Mouse (Mus musculus) embryonic facial prominence, embryonic 12.5 days (tissue): ENCODE data around the gene Rnf40. TPM values are rescaled to one million over a fixed set of nuclear protein-coding genes. Genes with fewer than 3 reads are reported as not detected.
"Not testable (repeated sequence)": the region's sequence is repeated elsewhere in the genome, so short reads cannot be mapped to it uniquely, and the experiment has no call there.

ENCODE experiments used
- ATAC-seq: fragments of 200-750 bp; cut with Nextera tagmentation; 2 replicates; pipeline ENCODE4 v1.8.0; 2017; ENCODE audit not compliant: insufficient number of reproducible peaks, insufficient read depth, low FRiP score, low TSS enrichment
- H3K27ac ChIP-seq: fragments of 300-500 bp; sonication (generic); 2 replicates; pipeline ENCODE4 v1.5.1; 2016; ENCODE audit warnings: mild to moderate bottlenecking
- H3K27me3 ChIP-seq: fragments of 300-500 bp; sonication (generic); 2 replicates; pipeline ENCODE4 v1.6.1; 2016; ENCODE audit warnings: mild to moderate bottlenecking, moderate library complexity
- H3K36me3 ChIP-seq: fragments of 300-500 bp; sonication (generic); 2 replicates; pipeline ENCODE4 v1.6.1; 2016; ENCODE audit warnings: mild to moderate bottlenecking
- H3K4me1 ChIP-seq: fragments of 300-500 bp; sonication (generic); 2 replicates; pipeline ENCODE4 v1.6.1; 2016
- H3K4me2 ChIP-seq: fragments of 300-500 bp; sonication (generic); replicated peaks from 2 replicates; pipeline ENCODE4 v1.6.1; 2016; ENCODE audit warnings: mild to moderate bottlenecking, moderate library complexity
- H3K4me3 ChIP-seq: fragments of 300-500 bp; sonication (generic); 2 replicates; pipeline ENCODE4 v1.5.1; 2016; ENCODE audit warnings: mild to moderate bottlenecking
- H3K9ac ChIP-seq: fragments of 300-500 bp; sonication (generic); 2 replicates; pipeline ENCODE4 v1.6.1; 2016; ENCODE audit warnings: mild to moderate bottlenecking, moderate library complexity
- H3K9me3 ChIP-seq: fragments of 300-500 bp; sonication (generic); 2 replicates; pipeline ENCODE4 v1.6.1; 2016; ENCODE audit warnings: mild to moderate bottlenecking, moderate library complexity
- WGBS: fragments of 180-500 bp; shearing (Covaris S2); methylation state at CpG from one replicate; pipeline ENCODE4 v1.1.7; 2016; 5-methylcytosine and 5-hydroxymethylcytosine counted together
- polyA plus RNA-seq: library from polyadenylated mRNA; unstranded; fragments of >200 nt; fragmentation: Nextera tagmentation; extraction: Ambion mirVana; gene quantifications from 2 replicates; pipeline ENCODE4 v1.2.1, GENCODE M21; 2016

Rnf40 gene
- polyA plus RNA-seq, 1 experiment from 2014 or later, result 66.2 TPM

GRCm38 (mm10) chr7:127626039-127626438 lies 37.5 kb downstream of the Rnf40 start:
- Histone ChIP-seq H3K27me3 (no peaks in the 10 kb centered on the region), H3K4me2 (no peak overlapping the region), H3K36me3 (no peaks in the 10 kb centered on the region), H3K9ac (no peak overlapping the region), H3K4me3 (no peak overlapping the region), H3K9me3 (no peaks in the 10 kb centered on the region), H3K27ac (no peak overlapping the region), H3K4me1 (no peaks in the 10 kb centered on the region)
- 96% methylated on average over 7 of the region's 7 CpGs for WGBS
- no peak for ATAC-seq

- H3K4me2 ChIP-seq, result no peak overlapping the region
- no peak overlapping the region for H3K9ac ChIP-seq
- H3K27ac ChIP-seq, result no peak overlapping the region
- H3K4me1 ChIP-seq, result no peaks in the 10 kb centered on the region
- no peaks in the 10 kb centered on the region for H3K9me3 ChIP-seq
- no peak for ATAC-seq
- 89% methylated on average over 4 of the region's 4 CpGs for whole genome bisulfite sequencing
- H3K4me3 ChIP-seq, result no peak overlapping the region
- no peaks in the 10 kb centered on the region for H3K27me3 ChIP-seq
- H3K36me3 ChIP-seq, result no peaks in the 10 kb centered on the region
Measured at GRCm38 (mm10) chr7:127626471-127626870, 37.9 kb downstream of the Rnf40 start.

- Histone ChIP-seq H3K9me3 (no peaks in the 10 kb centered on the region), H3K36me3 (no peaks in the 10 kb centered on the region), H3K4me3 (no peak overlapping the region), H3K27me3 (no peaks in the 10 kb centered on the region), H3K9ac (no peak overlapping the region), H3K4me1 (no peaks in the 10 kb centered on the region), H3K4me2 (no peak overlapping the region), H3K27ac (no peak overlapping the region)
- WGBS, result 83% methylated on average over 4 of the region's 5 CpGs
- ATAC-seq, result no peak
Measured at GRCm38 (mm10) chr7:127628646-127629045, 40.1 kb downstream of the Rnf40 start.

- Histone ChIP-seq H3K9ac (no peak overlapping the region), H3K4me2 (no peak overlapping the region), H3K9me3 (no peaks in the 10 kb centered on the region), H3K27me3 (no peaks in the 10 kb centered on the region), H3K4me3 (no peak overlapping the region), H3K4me1 (no peaks in the 10 kb centered on the region), H3K27ac (no peak overlapping the region), H3K36me3 (no peaks in the 10 kb centered on the region)
- ATAC-seq, result no peak
- WGBS, result 79% methylated on average over 4 of the region's 4 CpGs
Measured at GRCm38 (mm10) chr7:127631416-127631815, 42.8 kb downstream of the Rnf40 start.

- Histone ChIP-seq H3K9me3 (no peaks in the 10 kb centered on the region), H3K4me3 (peak overlapping the region; percentile 48), H3K27me3 (no peaks in the 10 kb centered on the region), H3K4me1 (peaks cover 4% of the 10 kb centered on the region), H3K4me2 (peak overlapping the region; percentile 69), H3K27ac (no peak overlapping the region), H3K36me3 (no peaks in the 10 kb centered on the region), H3K9ac (peak overlapping the region; percentile 57)
- WGBS, result 0% methylated on average over 27 of the region's 27 CpGs
- peak; percentile 77; the same call in 1 of the 2 replicates for ATAC-seq
Measured at GRCm38 (mm10) chr7:127636963-127637362, 48.4 kb downstream of the Rnf40 start.

DNA sequence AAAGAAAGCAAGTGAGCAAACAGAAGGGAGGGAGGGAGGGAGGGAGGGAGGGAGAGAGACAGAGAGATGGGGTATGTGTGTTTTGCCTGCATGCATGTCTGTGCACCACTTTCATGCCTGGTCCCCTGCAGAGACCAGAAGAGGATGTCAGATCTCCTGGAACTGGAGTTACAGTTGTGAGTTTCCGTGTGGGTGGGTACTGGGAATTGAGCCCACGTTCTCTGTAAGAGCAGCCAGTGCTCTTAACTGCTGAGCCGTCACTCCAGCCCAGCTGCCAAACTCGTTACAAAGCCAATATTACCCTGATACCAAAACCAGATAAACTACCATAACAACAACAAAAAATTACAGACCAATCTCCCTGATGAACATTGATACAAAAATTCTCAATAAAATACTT lies 52.7 kb downstream of the Rnf40 start:
- no peak for ATAC-seq

GRCm38 (mm10) chr7:127642254-127642653 lies 53.7 kb downstream of the Rnf40 start:
- no peak for ATAC-seq

More for the DNA sequence above, 52.7 kb downstream of the Rnf40 start:
- Histone ChIP-seq H3K4me2 (no peak overlapping the region), H3K9me3 (no peaks in the 10 kb centered on the region), H3K9ac (no peak overlapping the region), H3K27ac (no peak overlapping the region), H3K4me3 (no peak overlapping the region), H3K4me1 (peaks cover 4% of the 10 kb centered on the region), H3K36me3 (no peaks in the 10 kb centered on the region), H3K27me3 (no peaks in the 10 kb centered on the region)
- 48% methylated on average over 4 of the region's 4 CpGs for WGBS

GRCm38 (mm10) chr7:127646363-127646762 lies 57.8 kb downstream of the Rnf40 start:
- H3K4me3 ChIP-seq, result no peak overlapping the region
- H3K27me3 ChIP-seq, result no peaks in the 10 kb centered on the region
- ATAC-seq, result no peak
- H3K9ac ChIP-seq, result no peak overlapping the region
- H3K4me1 ChIP-seq, result no peaks in the 10 kb centered on the region
- no peak overlapping the region for H3K27ac ChIP-seq
- H3K36me3 ChIP-seq, result no peaks in the 10 kb centered on the region
- H3K4me2 ChIP-seq, result no peak overlapping the region
- no peaks in the 10 kb centered on the region for H3K9me3 ChIP-seq
- WGBS, result 90% methylated on average over 4 of the region's 4 CpGs

More at GRCm38 (mm10) chr7:127642254-127642653, 53.7 kb downstream of the Rnf40 start:
- Histone ChIP-seq H3K4me2 (no peak overlapping the region), H3K9me3 (no peaks in the 10 kb centered on the region), H3K27me3 (no peaks in the 10 kb centered on the region), H3K36me3 (no peaks in the 10 kb centered on the region), H3K4me1 (peaks cover 4% of the 10 kb centered on the region), H3K4me3 (no peak overlapping the region), H3K27ac (no peak overlapping the region), H3K9ac (no peak overlapping the region)
- WGBS, result 75% methylated on average over 4 of the region's 4 CpGs

GRCm38 (mm10) chr7:127647576-127647975 lies 59.0 kb downstream of the Rnf40 start:
- H3K36me3 ChIP-seq, H3K27me3 ChIP-seq, H3K9ac ChIP-seq, H3K4me3 ChIP-seq, H3K27ac ChIP-seq, ATAC-seq, H3K4me1 ChIP-seq, H3K4me2 ChIP-seq, H3K9me3 ChIP-seq: not testable (repeated sequence)
- WGBS, result 88% methylated on average over 7 of the region's 7 CpGs

GRCm38 (mm10) chr7:127648516-127649201 lies 60.1 kb downstream of the Rnf40 start:
- WGBS, result 72% methylated on average over 4 of the region's 4 CpGs
- Histone ChIP-seq H3K9ac (no peak overlapping the region), H3K9me3 (no peaks in the 10 kb centered on the region), H3K27me3 (no peaks in the 10 kb centered on the region), H3K36me3 (no peaks in the 10 kb centered on the region), H3K4me1 (0 out of 2 replicates have a peak, but pooled peaks cover 3% of the 10 kb centered on the region), H3K4me3 (no peak overlapping the region), H3K27ac (no peak overlapping the region), H3K4me2 (no peak overlapping the region)
- no peak for ATAC-seq

DNA sequence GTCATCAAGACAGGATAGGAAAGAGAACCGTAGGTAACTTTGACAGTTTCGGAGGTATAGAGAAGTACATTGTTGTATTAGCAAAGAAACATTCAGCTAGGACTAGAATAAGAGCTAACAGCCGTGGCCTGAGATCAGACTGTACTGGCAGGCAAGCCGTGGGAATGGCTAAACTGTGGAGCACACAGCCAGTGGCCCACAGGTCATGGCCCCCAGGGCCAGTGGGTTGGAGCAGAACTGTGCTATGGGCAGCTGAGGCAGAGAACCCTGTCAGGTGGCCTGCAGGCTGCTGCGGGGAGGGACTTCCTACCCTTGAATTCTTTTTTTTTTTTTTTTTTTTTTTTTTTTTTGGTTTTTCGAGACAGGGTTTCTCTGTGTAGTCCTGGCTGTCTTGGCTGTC lies 60.6 kb downstream of the Rnf40 start:
- no peak for ATAC-seq
- Histone ChIP-seq H3K4me1 (0 out of 2 replicates have a peak, but pooled peaks cover 3% of the 10 kb centered on the region), H3K9ac (no peak overlapping the region), H3K27me3 (no peaks in the 10 kb centered on the region), H3K27ac (no peak overlapping the region), H3K4me3 (no peak overlapping the region), H3K4me2 (no peak overlapping the region), H3K36me3 (no peaks in the 10 kb centered on the region), H3K9me3 (no peaks in the 10 kb centered on the region)
- WGBS, result 81% methylated on average over 6 of the region's 6 CpGs

- Histone ChIP-seq H3K9ac (no peak overlapping the region), H3K27ac (peak overlapping the region; percentile 61; the same call in 1 of the 2 replicates), H3K4me2 (peak overlapping the region; percentile 43), H3K4me3 (0 out of 2 replicates have a peak overlapping the region, but pooled peaks have one; percentile 14), H3K4me1 (0 out of 2 replicates have a peak, but pooled peaks cover 3% of the 10 kb centered on the region), H3K27me3 (no peaks in the 10 kb centered on the region), H3K36me3 (no peaks in the 10 kb centered on the region), H3K9me3 (no peaks in the 10 kb centered on the region)
- WGBS, result 71% methylated on average over 2 of the region's 3 CpGs
- no peak for ATAC-seq
Measured at GRCm38 (mm10) chr7:127651624-127652023, 63.1 kb downstream of the Rnf40 start.
